Mouse (Mus musculus) hindbrain, embryonic 14.5 days (tissue): ENCODE measurements at regions not wholly inside any gene's neighbourhood (a gene's known extent, or its start where the extent isn't known, plus 50 kb on each side); places are given as distances from the start of the nearest gene placed in this dataset.

ENCODE experiments used
- ATAC-seq: fragments of 200-750 bp; cut with Nextera tagmentation; 2 replicates; pipeline ENCODE4 v1.8.0; 2017; ENCODE audit warnings: moderate number of reproducible peaks, mild to moderate bottlenecking, moderate TSS enrichment, moderate library complexity; ENCODE audit not compliant: low FRiP score
- DNase-seq: peaks from one replicate; pipeline ENCODE4 v3.0.0-alpha.2; 2015; ENCODE audit warnings: low spot score
- H3K27ac ChIP-seq: fragments of 300-500 bp; sonication (generic); 2 replicates; pipeline ENCODE4 v1.5.1; 2014; ENCODE audit warnings: mild to moderate bottlenecking, moderate library complexity
- H3K27me3 ChIP-seq: fragments of 300-500 bp; sonication (generic); 2 replicates; pipeline ENCODE4 v1.6.1; 2014; ENCODE audit warnings: mild to moderate bottlenecking, low read length, mixed read lengths; ENCODE audit not compliant: control insufficient read depth, insufficient read depth
- H3K36me3 ChIP-seq: fragments of 300-500 bp; sonication (generic); replicated peaks from 2 replicates; pipeline ENCODE4 v1.6.1; 2014; ENCODE audit not compliant: control insufficient read depth, insufficient read depth
- H3K4me1 ChIP-seq: fragments of 300-500 bp; sonication (generic); replicated peaks from 2 replicates; pipeline ENCODE4 v1.6.1; 2014; ENCODE audit warnings: antibody characterized with exemption, low read length, mixed read lengths; ENCODE audit not compliant: control insufficient read depth, insufficient read depth
- H3K4me2 ChIP-seq: fragments of 300-500 bp; sonication (generic); replicated peaks from 2 replicates; pipeline ENCODE4 v1.6.1; 2014; ENCODE audit warnings: mild to moderate bottlenecking, moderate library complexity
- H3K4me3 ChIP-seq: fragments of 300-500 bp; sonication (generic); replicated peaks from 2 replicates; pipeline ENCODE4 v1.5.1; 2014; ENCODE audit warnings: mild to moderate bottlenecking, low read length
- H3K9ac ChIP-seq: fragments of 300-500 bp; sonication (generic); 2 replicates; pipeline ENCODE4 v1.6.1; 2014
- H3K9me3 ChIP-seq: fragments of 300-500 bp; sonication (generic); 2 replicates; pipeline ENCODE4 v1.6.1; 2016; ENCODE audit warnings: low read length; ENCODE audit not compliant: control insufficient read depth
- WGBS: fragments of 180-500 bp; shearing (Covaris S2); extraction: QIAGEN DNeasy Blood & Tissue Kit; methylation state at CpG from one replicate; pipeline ENCODE4 v1.1.7; 2014; 5-methylcytosine and 5-hydroxymethylcytosine counted together

GRCm38 (mm10) chr5:106066706-106067105 is 190.3 kb downstream of the Zfp326 start:
- H3K4me3 ChIP-seq = no peak overlapping the region
- DNase-seq = no peak
- no peak overlapping the region for H3K27ac ChIP-seq
- no peak for ATAC-seq
- no peaks in the 10 kb centered on the region for H3K27me3 ChIP-seq
- H3K4me2 ChIP-seq = no peak overlapping the region
- H3K9me3 ChIP-seq = peaks cover 14% of the 10 kb centered on the region; the same call in 1 of the 2 replicates
- H3K36me3 ChIP-seq = no peaks in the 10 kb centered on the region
- no peak overlapping the region for H3K9ac ChIP-seq
- no peaks in the 10 kb centered on the region for H3K4me1 ChIP-seq

- Histone ChIP-seq H3K4me3 (no peak overlapping the region), H3K27ac (no peak overlapping the region), H3K4me2 (no peak overlapping the region), H3K36me3 (no peaks in the 10 kb centered on the region), H3K27me3 (no peaks in the 10 kb centered on the region), H3K9ac (no peak overlapping the region), H3K9me3 (peaks cover 14% of the 10 kb centered on the region; the same call in 1 of the 2 replicates), H3K4me1 (no peaks in the 10 kb centered on the region)
- WGBS = 92% methylated on average over 7 of the region's 7 CpGs
- no peak for DNase-seq
- ATAC-seq = no peak
Observed at GRCm38 (mm10) chr5:106064366-106064765, 188.0 kb downstream of the Zfp326 start.

- Histone ChIP-seq H3K4me3 (no peak overlapping the region), H3K27me3 (no peaks in the 10 kb centered on the region), H3K27ac (no peak overlapping the region), H3K9ac (no peak overlapping the region), H3K9me3 (peaks cover 14% of the 10 kb centered on the region; the same call in 1 of the 2 replicates), H3K4me1 (no peaks in the 10 kb centered on the region), H3K4me2 (no peak overlapping the region), H3K36me3 (no peaks in the 10 kb centered on the region)
- DNase-seq (no peak), ATAC-seq (no peak)
- 84% methylated on average over 6 of the region's 6 CpGs for WGBS
Observed at GRCm38 (mm10) chr5:106062926-106063325, 186.6 kb downstream of the Zfp326 start.

- no peak for ATAC-seq
- Histone ChIP-seq H3K4me1 (no peaks in the 10 kb centered on the region), H3K36me3 (no peaks in the 10 kb centered on the region), H3K27ac (no peak overlapping the region), H3K9me3 (no peaks in the 10 kb centered on the region), H3K4me3 (no peak overlapping the region), H3K27me3 (no peaks in the 10 kb centered on the region), H3K9ac (no peak overlapping the region), H3K4me2 (no peak overlapping the region)
- DNase-seq = no peak
- 53% methylated on average over 9 of the region's 9 CpGs for WGBS
Observed at GRCm38 (mm10) chr5:106056631-106057030, 180.3 kb downstream of the Zfp326 start.

- no peaks in the 10 kb centered on the region for H3K27me3 ChIP-seq
- 50% methylated on average over 8 of the region's 8 CpGs for WGBS
Observed at GRCm38 (mm10) chr5:106055221-106055620, 178.9 kb downstream of the Zfp326 start.

GRCm38 (mm10) chr5:106051026-106051425 is 174.7 kb downstream of the Zfp326 start:
- Histone ChIP-seq H3K27me3 (no peaks in the 10 kb centered on the region), H3K4me3 (no peak overlapping the region), H3K9me3 (no peaks in the 10 kb centered on the region), H3K36me3 (no peaks in the 10 kb centered on the region), H3K9ac (no peak overlapping the region), H3K27ac (no peak overlapping the region), H3K4me1 (no peaks in the 10 kb centered on the region), H3K4me2 (no peak overlapping the region)
- ATAC-seq (no peak), DNase-seq (no peak)
- 91% methylated on average over 8 of the region's 8 CpGs for WGBS

More at GRCm38 (mm10) chr5:106055221-106055620, 178.9 kb downstream of the Zfp326 start:
- ATAC-seq (no peak), DNase-seq (no peak)
- Histone ChIP-seq H3K9ac (no peak overlapping the region), H3K27ac (no peak overlapping the region), H3K4me3 (no peak overlapping the region), H3K4me2 (no peak overlapping the region), H3K4me1 (no peaks in the 10 kb centered on the region), H3K36me3 (no peaks in the 10 kb centered on the region), H3K9me3 (no peaks in the 10 kb centered on the region)

- Histone ChIP-seq H3K9ac (no peak overlapping the region), H3K4me1 (peaks cover 4% of the 10 kb centered on the region; the same call in 1 of the 2 replicates), H3K27me3 (no peaks in the 10 kb centered on the region), H3K9me3 (no peaks in the 10 kb centered on the region), H3K4me3 (no peak overlapping the region), H3K36me3 (no peaks in the 10 kb centered on the region), H3K27ac (no peak overlapping the region), H3K4me2 (no peak overlapping the region)
- ATAC-seq = no peak
- no peak for DNase-seq
- WGBS = 52% methylated on average over 12 of the region's 12 CpGs
Observed at GRCm38 (mm10) chr5:106044878-106045585, 168.7 kb downstream of the Zfp326 start.

GRCm38 (mm10) chr5:106038321-106038720 is 162.0 kb downstream of the Zfp326 start:
- H3K27ac ChIP-seq = no peak overlapping the region
- H3K4me2 ChIP-seq = no peak overlapping the region
- no peak for DNase-seq
- H3K9me3 ChIP-seq = no peaks in the 10 kb centered on the region
- 96% methylated on average over 18 of the region's 18 CpGs for WGBS
- no peaks in the 10 kb centered on the region for H3K27me3 ChIP-seq
- no peaks in the 10 kb centered on the region for H3K4me1 ChIP-seq
- H3K4me3 ChIP-seq = no peak overlapping the region
- ATAC-seq = no peak
- no peaks in the 10 kb centered on the region for H3K36me3 ChIP-seq
- no peak overlapping the region for H3K9ac ChIP-seq

- no peaks in the 10 kb centered on the region for H3K4me1 ChIP-seq
- WGBS = 45% methylated on average over 6 of the region's 6 CpGs
- no peaks in the 10 kb centered on the region for H3K9me3 ChIP-seq
- no peaks in the 10 kb centered on the region for H3K27me3 ChIP-seq
- H3K4me3 ChIP-seq = no peak overlapping the region
- no peak overlapping the region for H3K9ac ChIP-seq
- DNase-seq = no peak
- no peak overlapping the region for H3K4me2 ChIP-seq
- H3K36me3 ChIP-seq = no peaks in the 10 kb centered on the region
- no peak overlapping the region for H3K27ac ChIP-seq
- ATAC-seq = no peak
Observed at GRCm38 (mm10) chr5:106036176-106036575, 159.8 kb downstream of the Zfp326 start.

- Histone ChIP-seq H3K4me2 (no peak overlapping the region), H3K27ac (no peak overlapping the region), H3K36me3 (no peaks in the 10 kb centered on the region), H3K4me1 (no peaks in the 10 kb centered on the region), H3K9ac (no peak overlapping the region), H3K27me3 (no peaks in the 10 kb centered on the region), H3K9me3 (no peaks in the 10 kb centered on the region), H3K4me3 (no peak overlapping the region)
- 87% methylated on average over 4 of the region's 4 CpGs for WGBS
- no peak for ATAC-seq
- DNase-seq = no peak
Observed at GRCm38 (mm10) chr5:106032956-106033355, 156.6 kb downstream of the Zfp326 start.
